Mouse (Mus musculus): ENCODE results near the gene Slco6d1. TPM values are rescaled to one million over a fixed set of nuclear protein-coding genes. Genes with fewer than 3 reads are reported as not detected.
"Not testable (repeated sequence)": the region's sequence is repeated elsewhere in the genome, so short reads cannot be mapped to it uniquely, and the experiment has no call there.

Slco6d1 gene
- polyA plus RNA-seq (2012; rRNA removed), result not detected in 2 replicates

DNA sequence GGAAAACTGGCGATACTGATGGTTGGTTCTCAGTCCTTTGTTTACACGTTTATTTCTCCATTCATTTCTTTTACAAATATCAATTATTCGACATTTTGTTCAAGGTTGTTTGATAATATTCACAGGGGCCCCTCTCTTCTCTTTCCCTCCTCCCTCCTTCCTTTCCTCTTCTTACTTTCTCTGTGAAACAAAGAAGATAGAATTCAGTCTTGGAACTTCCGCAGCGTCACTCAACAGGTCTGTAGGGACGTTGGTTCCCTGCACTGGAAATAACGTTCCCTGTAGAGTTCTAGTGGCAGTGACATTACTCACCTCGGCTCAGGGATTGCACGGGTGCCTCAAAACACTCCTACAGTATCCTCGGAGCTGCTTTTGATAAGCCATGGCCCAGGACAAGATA is at the start of gene Slco6d1:
Gene Slco6d1, plus strand, starts transcription at position 301 of the 400 bp plus-strand sequence.
- DNase-seq (ENCODE audit: extremely low spot score in 1 of 2, low spot score in 1 of 2), result no peak

DNA sequence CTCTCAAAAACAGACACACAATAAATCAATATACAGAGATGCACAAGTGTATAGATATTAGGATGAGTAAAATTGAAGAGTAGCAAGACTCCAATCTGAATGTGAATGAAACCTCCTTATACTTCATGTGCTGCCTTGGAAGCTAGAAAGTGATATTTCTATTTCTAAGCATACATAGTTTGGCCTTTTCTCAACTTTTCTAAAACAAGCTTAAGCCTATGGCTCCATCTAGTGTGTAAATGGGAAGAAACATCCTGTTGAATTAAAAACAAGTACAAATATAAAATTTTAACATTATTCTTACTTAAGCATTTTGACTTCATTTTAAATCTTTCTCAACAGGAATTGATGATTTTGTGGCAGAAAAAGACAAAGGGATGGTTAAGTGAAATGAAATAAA is 28.9 kb upstream of the Slco6d1 start:
- peak in 1 of 2 experiments; percentile 61 for DNase-seq (ENCODE audit: extremely low spot score in 1 of 2, low spot score in 1 of 2)

DNA sequence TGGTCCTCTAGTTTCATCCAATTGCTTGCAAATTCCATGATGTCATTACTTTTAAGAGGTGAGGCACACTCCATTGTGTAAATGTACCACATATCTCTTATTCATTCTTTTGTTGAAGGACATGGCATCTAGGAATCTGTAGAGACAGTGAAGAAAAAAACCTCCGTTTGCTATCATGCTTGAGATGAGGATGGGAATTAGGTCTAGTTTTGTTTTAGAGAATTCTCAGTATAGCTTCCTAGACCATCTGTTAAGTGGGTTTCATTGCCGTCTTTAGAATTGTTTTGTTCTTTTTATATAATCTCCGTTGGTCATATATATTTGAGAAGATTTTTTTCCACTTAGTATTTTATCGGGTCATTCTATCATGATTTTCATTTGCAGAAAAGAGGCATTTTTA is 27.0 kb downstream of the Slco6d1 start:
- DNase-seq (ENCODE audit: extremely low spot score in 1 of 2, low spot score in 1 of 2), result peak in 1 of 2 experiments; percentile 5

DNA sequence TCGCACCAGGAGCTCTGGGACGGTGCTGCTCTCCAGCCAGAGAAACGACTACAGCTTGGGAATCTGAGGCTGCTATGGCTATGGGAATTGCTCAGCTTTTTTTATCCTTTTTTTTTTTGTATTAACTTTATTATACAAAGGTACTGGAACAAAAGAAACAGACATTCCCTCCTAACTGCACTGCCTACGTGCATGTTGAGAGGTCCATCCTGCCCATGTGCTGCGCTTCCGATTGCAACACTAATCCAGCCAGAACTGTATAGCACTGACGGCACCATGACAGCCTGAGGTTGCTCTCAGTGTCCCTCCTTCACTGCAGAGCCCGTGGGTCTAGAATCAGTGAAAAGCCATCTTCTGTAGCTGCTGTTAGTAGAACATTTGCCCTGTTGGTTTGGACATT is 38.3 kb downstream of the Slco6d1 start:
- DNase-seq (ENCODE audit: extremely low spot score in 1 of 2, low spot score in 1 of 2), result not testable (repeated sequence)

DNA sequence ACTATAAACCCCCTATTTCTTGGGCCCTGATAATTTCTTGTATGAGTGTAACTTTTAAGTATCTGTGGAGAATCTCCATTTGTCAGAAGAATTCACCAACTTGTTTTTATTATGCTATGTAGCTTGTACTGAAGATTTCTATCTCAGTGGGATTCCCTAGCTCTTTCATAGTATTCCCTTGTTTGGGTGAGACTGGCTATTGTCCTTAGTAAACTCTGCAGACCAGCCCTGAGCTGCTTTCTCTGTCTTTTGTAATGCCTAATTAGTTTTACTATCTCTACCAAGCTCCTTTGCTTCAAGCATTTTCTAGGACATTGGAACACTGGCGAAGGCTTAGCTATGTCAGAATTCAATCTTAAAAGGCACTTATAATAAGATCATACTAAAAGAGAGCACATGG is 55.5 kb downstream of the Slco6d1 start:
- DNase-seq (ENCODE audit: extremely low spot score in 1 of 2, low spot score in 1 of 2), result not testable (repeated sequence)

DNA sequence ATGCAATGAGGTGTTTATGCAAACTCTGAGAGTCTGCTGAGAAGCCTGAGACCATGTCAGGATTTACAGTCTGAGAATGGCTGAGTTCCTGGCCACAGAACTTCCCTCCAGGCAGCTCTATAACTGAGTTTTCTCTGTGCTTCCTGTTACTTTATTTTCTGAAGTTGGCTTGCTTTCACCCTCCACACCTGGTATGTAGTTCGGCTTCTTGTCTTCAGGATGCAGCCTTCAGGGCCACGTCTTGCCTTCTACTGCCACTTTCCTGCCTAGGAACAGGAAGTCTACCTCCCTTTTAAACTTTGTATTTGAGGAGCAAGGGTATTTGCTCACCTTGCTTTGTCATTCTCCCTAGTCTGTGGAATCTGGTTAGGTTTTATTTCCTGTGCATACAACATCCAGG is 58.3 kb downstream of the Slco6d1 start:
- DNase-seq (ENCODE audit: extremely low spot score in 1 of 2, low spot score in 1 of 2), result no peak

DNA sequence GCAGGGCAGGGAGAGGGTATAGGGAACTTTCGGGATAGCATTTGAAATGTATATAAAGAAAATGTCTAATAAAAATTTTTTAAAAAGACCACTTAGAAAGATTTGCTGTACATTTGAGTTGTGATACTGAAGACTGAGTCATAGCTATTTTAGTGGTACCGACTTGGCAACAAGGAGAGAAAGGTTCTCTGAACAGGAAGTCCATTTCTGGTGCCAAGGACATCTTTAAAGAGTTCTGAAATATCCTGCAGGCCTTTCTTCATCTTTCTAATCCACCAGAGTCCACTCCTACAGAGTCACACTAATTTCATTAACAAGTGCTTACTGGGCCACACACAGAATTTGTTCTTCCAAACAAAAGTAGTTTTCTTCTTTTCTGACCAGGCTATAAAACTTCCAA is 85.1 kb downstream of the Slco6d1 start:
- peak in 1 of 2 experiments; percentile 28 for DNase-seq (ENCODE audit: extremely low spot score in 1 of 2, low spot score in 1 of 2)

DNA sequence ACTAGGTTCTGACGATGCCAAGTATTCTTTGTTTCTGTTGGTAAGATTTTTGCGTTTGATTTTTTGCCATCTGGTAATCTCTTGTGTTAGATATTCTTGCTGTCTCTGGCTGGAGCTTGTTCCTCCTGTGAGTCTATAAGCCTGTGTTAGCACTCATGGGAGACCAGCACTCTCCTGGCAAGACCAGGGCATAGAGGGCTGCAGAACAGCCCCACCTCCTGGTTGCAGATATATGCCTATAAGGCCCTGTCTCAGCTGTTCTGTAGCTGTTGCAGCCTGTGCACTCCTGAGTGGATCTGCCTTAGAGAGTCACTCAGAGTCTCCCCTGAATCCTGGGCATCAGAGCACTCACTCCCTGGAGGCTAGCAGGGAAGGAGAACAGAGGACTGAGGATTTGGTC is 102.1 kb downstream of the Slco6d1 start:
- no peak for DNase-seq (ENCODE audit: extremely low spot score in 1 of 2, low spot score in 1 of 2)

DNA sequence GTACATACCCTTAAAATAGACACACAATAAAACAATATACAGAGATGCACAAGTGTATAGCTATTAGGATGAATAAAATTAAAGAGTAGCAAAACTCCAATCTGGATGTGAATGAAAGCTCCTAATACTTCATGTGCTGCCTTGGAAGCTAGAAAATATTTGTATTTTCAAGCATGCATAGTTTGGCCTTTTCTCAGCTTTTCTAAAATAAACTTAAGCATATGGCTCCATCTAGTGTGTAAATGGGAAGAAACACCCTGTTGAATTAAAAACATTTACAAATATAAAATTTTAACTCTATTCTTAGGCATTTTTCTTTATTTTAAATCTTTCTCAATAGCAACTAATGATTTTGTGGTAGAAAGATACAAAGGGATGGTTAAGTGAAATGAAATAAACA is 102.6 kb downstream of the Slco6d1 start:
- peak in 1 of 2 experiments; percentile 22 for DNase-seq (ENCODE audit: extremely low spot score in 1 of 2, low spot score in 1 of 2)

DNA sequence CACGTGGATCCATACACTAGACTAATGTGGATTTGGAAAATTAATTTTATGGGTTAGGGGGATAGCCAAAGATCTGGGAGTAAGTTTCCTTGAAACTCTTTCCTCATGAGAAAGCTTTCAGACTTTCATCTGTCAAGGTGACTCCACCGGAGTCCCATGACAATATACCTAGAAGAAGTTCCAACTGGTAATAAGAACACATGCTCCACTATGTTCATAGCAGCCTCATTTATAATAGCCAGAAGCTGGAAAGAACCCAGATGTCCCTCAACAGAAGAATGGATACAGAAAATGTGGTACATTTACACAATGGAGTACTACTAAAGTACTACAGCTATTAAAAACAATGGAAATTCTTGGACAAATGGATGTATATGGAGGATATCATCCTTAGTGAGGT is 107.4 kb downstream of the Slco6d1 start:
- DNase-seq (ENCODE audit: extremely low spot score in 1 of 2, low spot score in 1 of 2), result not testable (repeated sequence)

DNA sequence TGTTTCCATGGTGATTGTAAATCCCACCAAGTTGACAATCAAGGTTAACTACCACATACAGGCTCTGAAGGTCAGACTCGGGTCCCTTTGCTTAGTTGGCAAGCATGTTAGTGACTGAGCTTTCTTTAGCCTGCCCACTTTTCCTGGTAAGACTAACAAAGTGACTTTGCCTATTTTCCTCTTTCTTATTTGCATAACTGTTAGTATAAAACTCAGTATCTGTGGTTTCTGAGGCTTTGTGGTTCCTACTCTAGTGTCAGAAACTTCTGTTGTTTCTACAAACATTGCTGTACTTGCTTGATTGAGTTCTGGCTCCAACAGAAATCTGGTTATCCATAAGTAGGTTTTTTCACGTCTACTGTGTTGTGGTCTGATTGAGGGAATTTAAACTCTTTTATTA is 124.4 kb downstream of the Slco6d1 start:
- DNase-seq (ENCODE audit: extremely low spot score in 1 of 2, low spot score in 1 of 2), result no peak

DNA sequence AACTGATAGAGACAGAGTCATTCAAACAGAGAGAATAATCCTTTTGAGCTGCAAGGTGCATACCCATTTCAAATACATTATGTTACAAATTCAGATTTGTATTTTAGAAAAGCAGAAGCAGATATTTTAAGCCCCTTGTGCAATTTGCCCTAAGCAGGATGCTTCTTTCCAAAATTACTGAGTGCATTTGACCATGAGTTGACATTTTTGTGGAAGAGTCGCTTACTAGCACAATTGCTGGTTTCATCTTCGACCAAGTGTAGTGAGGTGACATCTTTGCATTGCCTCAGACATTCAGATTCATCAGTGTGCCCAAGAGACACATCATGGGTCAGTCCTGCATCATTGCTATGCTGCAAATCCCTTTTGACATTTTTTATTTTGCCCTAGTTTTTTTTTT is 133.5 kb downstream of the Slco6d1 start:
- no peak for DNase-seq (ENCODE audit: extremely low spot score in 1 of 2, low spot score in 1 of 2)

DNA sequence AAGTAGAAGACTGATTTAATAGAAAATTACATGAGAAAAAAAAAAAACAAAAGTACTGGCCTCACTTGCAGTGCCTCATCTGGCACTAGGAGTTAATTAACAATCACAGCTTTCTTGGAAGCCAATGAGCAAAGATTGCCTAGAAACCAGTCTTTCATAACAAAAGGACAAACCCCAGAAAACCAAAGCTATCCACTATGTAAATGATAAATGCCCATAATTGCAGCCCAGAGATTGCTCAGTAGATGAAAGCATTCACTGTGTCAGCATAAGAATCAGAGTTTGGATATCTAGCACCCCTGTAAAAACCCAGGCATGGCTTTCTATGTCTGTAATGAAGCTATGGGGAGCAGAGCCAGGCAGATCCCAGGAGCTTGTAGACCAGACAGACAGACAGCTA is 144.8 kb downstream of the Slco6d1 start:
- no peak for DNase-seq (ENCODE audit: extremely low spot score in 1 of 2, low spot score in 1 of 2)

Measured in frontal cortex, adult 2 months (tissue).